Mouse (Mus musculus) limb, embryonic 15.5 days (tissue): ENCODE measurements around the gene Ssc4d. TPM values are rescaled to one million over a fixed set of nuclear protein-coding genes. Genes with fewer than 3 reads are reported as not detected.

Experiments
- ATAC-seq: fragments of 200-750 bp; cut with Nextera tagmentation; 2 replicates; pipeline ENCODE4 v1.8.0; 2017; ENCODE audit warnings: low read depth, moderate TSS enrichment; ENCODE audit not compliant: insufficient number of reproducible peaks, low FRiP score, low TSS enrichment
- H3K27ac ChIP-seq: fragments of 300-500 bp; sonication (generic); 2 replicates; pipeline ENCODE4 v1.5.1; 2015; ENCODE audit warnings: moderate library complexity, mild to moderate bottlenecking, inconsistent platforms
- H3K27me3 ChIP-seq: fragments of 300-500 bp; sonication (generic); 2 replicates; pipeline ENCODE4 v1.6.1; 2015; ENCODE audit warnings: inconsistent platforms
- H3K36me3 ChIP-seq: fragments of 300-500 bp; sonication (generic); 2 replicates; pipeline ENCODE4 v1.6.1; 2015; ENCODE audit warnings: inconsistent platforms
- H3K4me1 ChIP-seq: fragments of 300-500 bp; sonication (generic); 2 replicates; pipeline ENCODE4 v1.6.1; 2015; ENCODE audit warnings: inconsistent platforms
- H3K4me2 ChIP-seq: fragments of 300-500 bp; sonication (generic); 2 replicates; pipeline ENCODE4 v1.6.1; 2015; ENCODE audit warnings: mild to moderate bottlenecking, inconsistent platforms
- H3K4me3 ChIP-seq: fragments of 300-500 bp; sonication (generic); 2 replicates; pipeline ENCODE4 v1.5.1; 2015; ENCODE audit warnings: mild to moderate bottlenecking, inconsistent platforms
- H3K9ac ChIP-seq: fragments of 300-500 bp; sonication (generic); 2 replicates; pipeline ENCODE4 v1.6.1; 2015; ENCODE audit warnings: inconsistent platforms
- H3K9me3 ChIP-seq: fragments of 300-500 bp; sonication (generic); 2 replicates; pipeline ENCODE4 v1.6.1; 2016; ENCODE audit warnings: inconsistent platforms
- WGBS: fragments of 180-500 bp; shearing (Covaris S2); methylation state at CpG from one replicate; pipeline ENCODE4 v1.1.7; 2015; 5-methylcytosine and 5-hydroxymethylcytosine counted together
- polyA plus RNA-seq: library from polyadenylated mRNA; unstranded; fragments of >200 nt; fragmentation: Nextera tagmentation; extraction: Ambion mirVana; gene quantifications from 2 replicates; pipeline ENCODE4 v1.2.1, GENCODE M21; 2015

Ssc4d gene
- polyA plus RNA-seq, 1 experiment from 2014 or later = 2.1 TPM

GRCm38 (mm10) chr5:135934481-135935175 is 39.7 kb downstream of the Ssc4d start, which contains the start of gene Ywhag:
Ywhag (minus strand) TSS chr5:135934616.
- Histone ChIP-seq H3K36me3 (peaks cover 25% of the 10 kb centered on the region), H3K4me1 (peaks cover 21% of the 10 kb centered on the region), H3K9ac (peak within 1 kb of the TSS; percentile 67), H3K4me2 (peak within 1 kb of the TSS; percentile 50), H3K27me3 (no peaks in the 10 kb centered on the region), H3K27ac (peak within 1 kb of the TSS; percentile 98), H3K4me3 (peak within 1 kb of the TSS; percentile 75), H3K9me3 (no peaks in the 10 kb centered on the region)
- 0% methylated on average over 48 of the region's 48 CpGs for WGBS
- ATAC-seq = peak; percentile 97

DNA sequence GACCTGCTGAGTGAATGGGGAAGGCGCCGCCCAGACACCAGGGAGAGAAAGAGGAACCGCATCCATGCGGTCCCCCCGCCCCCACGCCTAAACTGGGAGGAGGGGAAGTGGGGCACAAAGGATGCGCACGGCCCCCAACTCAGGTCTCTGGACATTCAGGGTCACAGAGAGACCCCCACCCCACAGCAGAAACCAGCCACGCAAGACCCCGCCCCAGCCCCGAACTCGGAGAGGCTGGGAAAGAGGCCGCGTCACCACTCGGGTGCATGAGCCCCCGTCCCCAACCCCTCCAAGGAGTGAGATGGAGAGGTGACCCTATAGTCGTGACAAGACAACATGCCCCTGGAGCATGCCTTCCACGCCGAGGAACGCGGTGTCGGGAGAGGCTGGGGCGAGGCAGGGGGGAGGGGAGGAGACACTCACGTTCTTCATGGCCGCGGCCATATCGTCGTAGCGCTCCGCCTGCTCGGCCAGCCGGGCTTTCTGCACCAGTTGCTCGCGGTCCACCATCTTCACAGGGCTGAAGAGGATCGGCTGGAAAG is 40.4 kb downstream of the Ssc4d start:
- peak; percentile 63 for ATAC-seq
- WGBS = under 1% methylated on average over 34 of the region's 35 CpGs

GRCm38 (mm10) chr5:135933222-135933899 is 41.0 kb downstream of the Ssc4d start:
- Histone ChIP-seq H3K27ac (peak overlapping the region; percentile 98), H3K4me2 (peak overlapping the region; percentile 50), H3K36me3 (peaks cover 35% of the 10 kb centered on the region), H3K27me3 (no peaks in the 10 kb centered on the region), H3K9me3 (no peaks in the 10 kb centered on the region), H3K4me3 (peak overlapping the region; percentile 75), H3K4me1 (peaks cover 21% of the 10 kb centered on the region), H3K9ac (peak overlapping the region; percentile 67)
- 8% methylated on average over 12 of the region's 12 CpGs for WGBS
- ATAC-seq = no peak

More for the DNA sequence above, 40.4 kb downstream of the Ssc4d start:
- Histone ChIP-seq H3K27me3 (no peaks in the 10 kb centered on the region), H3K4me2 (peak overlapping the region; percentile 50), H3K36me3 (peaks cover 31% of the 10 kb centered on the region), H3K9me3 (no peaks in the 10 kb centered on the region), H3K4me1 (peaks cover 21% of the 10 kb centered on the region), H3K4me3 (peak overlapping the region; percentile 75), H3K9ac (peak overlapping the region; percentile 67), H3K27ac (peak overlapping the region; percentile 98)

DNA sequence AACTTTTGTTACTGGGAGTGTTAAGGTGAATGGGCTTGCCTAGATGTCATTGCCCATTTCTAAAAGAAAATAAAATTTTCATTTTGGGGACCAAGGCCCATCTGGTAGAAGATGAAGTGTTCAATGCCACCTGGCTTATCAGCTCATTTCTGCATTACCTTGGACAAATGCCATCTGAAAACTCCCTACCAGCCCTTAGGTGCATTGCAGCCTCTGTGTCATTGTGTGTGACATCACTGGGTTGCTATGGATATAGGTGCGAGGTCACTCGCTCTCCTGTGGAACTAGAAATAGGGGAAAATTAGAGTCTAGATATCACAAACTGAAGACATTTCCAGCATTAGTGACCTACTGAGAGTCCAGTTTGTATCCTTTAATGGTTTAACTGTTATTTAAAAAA is 42.0 kb downstream of the Ssc4d start:
- WGBS = 76% methylated on average over 2 of the region's 2 CpGs

GRCm38 (mm10) chr5:135931526-135931925 is 42.8 kb downstream of the Ssc4d start:
- Histone ChIP-seq H3K27me3 (no peaks in the 10 kb centered on the region), H3K4me3 (no peak overlapping the region), H3K4me2 (no peak overlapping the region), H3K9me3 (no peaks in the 10 kb centered on the region), H3K9ac (no peak overlapping the region), H3K27ac (no peak overlapping the region), H3K36me3 (peaks cover 51% of the 10 kb centered on the region), H3K4me1 (peaks cover 21% of the 10 kb centered on the region)
- WGBS = 89% methylated on average over 9 of the region's 9 CpGs
- no peak for ATAC-seq

More for the DNA sequence above, 42.0 kb downstream of the Ssc4d start:
- H3K27ac ChIP-seq = no peak overlapping the region
- H3K9ac ChIP-seq = no peak overlapping the region
- H3K27me3 ChIP-seq = no peaks in the 10 kb centered on the region
- no peak for ATAC-seq
- no peak overlapping the region for H3K4me3 ChIP-seq
- peaks cover 44% of the 10 kb centered on the region for H3K36me3 ChIP-seq
- H3K4me1 ChIP-seq = peaks cover 21% of the 10 kb centered on the region
- H3K4me2 ChIP-seq = no peak overlapping the region
- no peaks in the 10 kb centered on the region for H3K9me3 ChIP-seq

DNA sequence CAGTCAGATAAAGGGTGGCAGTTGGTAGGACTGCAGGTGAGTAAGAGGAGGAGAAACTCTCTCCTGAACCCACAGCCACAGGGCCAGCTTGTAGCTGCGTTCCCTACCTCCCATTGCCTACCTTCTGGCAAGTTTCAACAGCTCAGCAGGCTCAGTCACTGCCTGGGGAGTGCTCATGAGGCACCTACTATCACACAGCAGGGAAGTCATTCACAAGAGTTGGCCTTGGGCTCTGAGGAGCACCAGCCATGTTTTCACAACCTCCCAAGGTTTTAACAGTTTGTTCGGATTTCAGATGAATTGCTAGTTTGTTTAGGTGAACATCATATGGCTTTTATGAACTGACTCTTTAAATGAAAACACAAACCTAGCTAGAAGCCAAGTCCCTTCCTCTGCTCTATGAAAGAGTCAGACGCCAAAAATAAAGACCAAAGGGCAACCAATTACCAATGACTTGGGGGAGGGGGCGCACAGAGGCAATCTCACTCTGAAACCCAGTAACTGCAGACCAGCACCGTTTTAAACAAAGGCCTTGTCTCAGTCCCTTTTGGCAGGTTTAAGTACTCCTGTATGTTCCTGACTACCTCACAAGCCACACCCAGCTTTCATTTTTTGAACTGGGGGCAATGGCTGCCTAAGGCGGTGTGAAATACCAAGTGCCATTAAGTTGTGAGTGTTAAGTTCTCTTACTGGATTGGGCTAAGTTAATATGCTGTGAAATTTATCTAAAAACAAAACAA is 44.5 kb downstream of the Ssc4d start:
- H3K9ac ChIP-seq = no peak overlapping the region
- no peak overlapping the region for H3K27ac ChIP-seq
- ATAC-seq = no peak
- no peak overlapping the region for H3K4me2 ChIP-seq
- 75% methylated on average over 6 of the region's 6 CpGs for WGBS
- H3K36me3 ChIP-seq = peaks cover 62% of the 10 kb centered on the region
- peaks cover 18% of the 10 kb centered on the region for H3K4me1 ChIP-seq
- H3K9me3 ChIP-seq = no peaks in the 10 kb centered on the region
- no peak overlapping the region for H3K4me3 ChIP-seq
- H3K27me3 ChIP-seq = no peaks in the 10 kb centered on the region

GRCm38 (mm10) chr5:135923901-135924300 is 50.4 kb downstream of the Ssc4d start:
- Histone ChIP-seq H3K36me3 (peaks cover 69% of the 10 kb centered on the region), H3K4me2 (no peak overlapping the region), H3K9me3 (no peaks in the 10 kb centered on the region), H3K27ac (no peak overlapping the region), H3K4me1 (peaks cover 4% of the 10 kb centered on the region; the same call in 1 of the 2 replicates), H3K9ac (no peak overlapping the region), H3K4me3 (no peak overlapping the region), H3K27me3 (no peaks in the 10 kb centered on the region)
- WGBS = 92% methylated on average over 7 of the region's 7 CpGs
- no peak for ATAC-seq

DNA sequence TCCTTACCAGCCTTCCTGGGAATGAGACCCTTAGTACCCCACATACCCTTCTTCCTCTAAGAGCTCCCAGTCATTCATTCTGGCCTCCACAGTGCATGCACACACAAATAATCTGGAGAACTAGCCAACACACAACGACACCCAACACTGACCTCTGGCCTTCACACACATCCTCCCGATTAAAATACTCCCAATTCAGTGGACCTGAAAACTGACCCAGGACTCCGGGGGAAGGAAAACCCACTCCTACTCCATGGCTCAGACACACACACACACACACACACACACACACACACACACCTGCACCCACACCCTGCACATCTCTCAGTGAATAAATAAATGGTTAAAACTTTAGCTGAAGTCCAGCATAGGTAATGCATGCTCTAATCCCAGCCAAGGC is 54.4 kb downstream of the Ssc4d start:
- Histone ChIP-seq H3K9ac (no peak overlapping the region), H3K36me3 (peaks cover 63% of the 10 kb centered on the region), H3K4me3 (no peak overlapping the region), H3K27me3 (no peaks in the 10 kb centered on the region), H3K4me2 (no peak overlapping the region), H3K4me1 (0 out of 2 replicates have a peak, but pooled peaks cover 3% of the 10 kb centered on the region), H3K27ac (no peak overlapping the region), H3K9me3 (no peaks in the 10 kb centered on the region)
- WGBS = 96% methylated on average over 3 of the region's 3 CpGs
- no peak for ATAC-seq

GRCm38 (mm10) chr5:135918593-135918992 is 55.7 kb downstream of the Ssc4d start:
- Histone ChIP-seq H3K4me3 (no peak overlapping the region), H3K36me3 (peaks cover 64% of the 10 kb centered on the region), H3K27me3 (no peaks in the 10 kb centered on the region), H3K4me1 (0 out of 2 replicates have a peak, but pooled peaks cover 6% of the 10 kb centered on the region), H3K9me3 (no peaks in the 10 kb centered on the region), H3K27ac (no peak overlapping the region), H3K9ac (no peak overlapping the region), H3K4me2 (no peak overlapping the region)
- ATAC-seq = no peak
- 95% methylated on average over 5 of the region's 5 CpGs for WGBS

DNA sequence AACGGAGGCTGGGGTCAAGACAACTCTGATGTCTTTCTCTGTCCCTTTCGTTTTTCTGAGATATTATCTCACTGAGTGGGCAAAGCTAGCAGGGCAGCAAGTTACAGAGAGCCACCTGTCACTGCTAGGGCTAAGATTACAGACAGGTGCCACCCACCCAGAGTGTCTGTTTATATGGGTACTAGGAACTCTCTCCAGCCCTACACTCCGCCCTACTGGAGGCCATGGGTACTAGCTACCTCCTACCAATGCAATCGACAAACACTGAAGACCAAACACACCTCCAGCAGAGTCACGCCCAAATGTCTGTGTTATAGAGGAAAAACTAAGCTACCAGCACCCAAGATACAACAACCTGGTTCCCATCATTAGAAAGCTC is 56.3 kb downstream of the Ssc4d start:
- Histone ChIP-seq H3K27ac (no peak overlapping the region), H3K9ac (no peak overlapping the region), H3K4me2 (no peak overlapping the region), H3K27me3 (no peaks in the 10 kb centered on the region), H3K4me3 (no peak overlapping the region), H3K36me3 (peaks cover 65% of the 10 kb centered on the region), H3K4me1 (0 out of 2 replicates have a peak, but pooled peaks cover 6% of the 10 kb centered on the region), H3K9me3 (no peaks in the 10 kb centered on the region)
- no peak for ATAC-seq
- whole genome bisulfite sequencing = 92% methylated on average over 5 of the region's 5 CpGs

DNA sequence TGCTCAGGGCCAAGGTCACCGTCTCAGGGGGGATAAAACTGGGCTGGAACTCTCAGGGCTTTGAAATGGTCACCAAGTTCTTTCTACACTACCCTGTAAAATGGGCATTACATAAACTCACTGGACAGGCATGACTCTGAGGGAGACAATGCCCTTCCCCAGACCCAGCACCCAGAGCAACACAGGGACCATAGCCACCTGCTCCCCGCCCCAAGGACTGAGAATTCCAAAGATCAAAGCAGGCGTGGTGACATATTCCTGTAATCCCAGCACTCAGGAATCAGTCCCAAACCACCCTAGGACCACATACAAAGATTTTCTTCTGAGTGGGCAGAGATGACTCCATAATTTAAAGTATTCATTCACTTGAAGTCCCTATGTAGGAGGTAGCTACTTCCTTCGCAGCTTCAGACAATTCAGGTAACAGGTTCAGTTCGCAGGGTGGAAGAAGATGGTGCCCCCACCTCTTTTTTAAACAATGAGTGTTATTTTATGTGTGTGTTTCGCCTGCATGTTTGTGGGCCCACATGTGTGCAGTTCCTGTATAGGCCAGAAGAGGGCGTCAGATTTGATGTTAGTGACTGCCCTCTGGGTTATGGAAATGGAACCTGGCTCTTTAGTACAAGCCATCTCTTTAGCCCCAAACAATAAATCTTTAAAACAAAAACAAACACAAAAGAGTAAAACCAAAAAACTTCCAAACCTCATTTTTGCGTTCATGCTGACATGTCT is 56.8 kb downstream of the Ssc4d start:
- H3K4me1 ChIP-seq = 0 out of 2 replicates have a peak, but pooled peaks cover 10% of the 10 kb centered on the region
- 91% methylated on average over 8 of the region's 8 CpGs for WGBS
- no peak overlapping the region for H3K4me2 ChIP-seq
- no peaks in the 10 kb centered on the region for H3K9me3 ChIP-seq
- no peak overlapping the region for H3K9ac ChIP-seq
- no peaks in the 10 kb centered on the region for H3K27me3 ChIP-seq
- no peak for ATAC-seq
- H3K36me3 ChIP-seq = peaks cover 61% of the 10 kb centered on the region
- no peak overlapping the region for H3K27ac ChIP-seq
- no peak overlapping the region for H3K4me3 ChIP-seq
